Mouse (Mus musculus) mouse embryonic stem cell (cell line): ENCODE measurements around the gene 1700001P01Rik.

Source experiments
- in situ Hi-C, 2 experiments: fragments of 300-500 bp; cut with MboI; formaldehyde crosslinking; loops; 1 replicate in 1 of 2; 3 replicates in 1 of 2; pipeline ENCODE4 v1.14.3; 2019 to 2020; ENCODE audit warnings: low sequenced_read_pairs in 2 of 2, low pct_unique_long_range_greater_than_20kb in 1 of 2, mixed read lengths in 1 of 2; ENCODE audit not compliant: unreplicated experiment in 1 of 2

1700001P01Rik gene

DNA sequence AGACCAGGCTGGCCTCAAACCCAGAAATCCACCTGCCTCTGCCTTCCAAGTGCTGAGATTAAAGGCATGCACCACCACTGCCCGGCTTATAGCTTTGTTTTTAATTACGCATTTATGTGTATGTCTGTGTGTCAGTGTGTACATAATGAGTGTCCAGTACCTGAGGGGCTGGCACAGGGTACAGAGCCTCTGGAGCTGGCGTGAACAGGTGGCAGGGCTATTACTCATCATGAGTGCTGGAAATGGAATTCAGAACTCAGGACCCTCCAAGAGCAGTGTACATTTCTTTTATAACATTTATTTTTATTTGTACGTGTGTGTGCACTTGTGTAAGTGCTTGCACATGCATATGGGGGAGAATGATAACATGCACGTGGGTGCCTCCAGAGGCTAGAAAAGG is 39.1 kb downstream of the 1700001P01Rik start:
- in situ Hi-C loops, result loop anchor here in 1 of 2 experiments (5.0 kb wide), 1 partner anchor 34 kb away; the partner anchor contains the start of genes Pcgf2 and Psmb3

DNA sequence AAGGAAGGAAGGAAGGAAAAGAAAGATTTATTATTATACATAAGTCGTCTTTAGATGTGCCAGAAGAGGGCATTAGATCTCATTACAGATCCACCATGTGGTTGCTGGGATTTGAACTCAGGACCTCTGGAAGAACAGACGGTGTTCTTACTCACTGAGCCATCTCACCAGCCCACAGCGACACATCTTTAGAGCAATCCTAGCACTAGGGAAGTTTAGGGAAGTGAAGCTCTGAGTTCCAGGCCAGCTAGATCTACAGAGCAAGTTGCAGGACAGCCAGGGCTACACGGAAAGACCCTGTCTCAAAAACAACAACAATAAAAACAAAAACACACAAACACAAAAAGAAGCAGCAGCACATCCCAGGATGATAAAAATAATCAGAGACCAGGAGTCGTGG is 40.9 kb downstream of the 1700001P01Rik start:
- in situ Hi-C loops, result loop anchor here in 1 of 2 experiments (5.0 kb wide), 2 partner anchors 33 to 83 kb away; partner anchors contain the start of genes Pcgf2 and Psmb3

DNA sequence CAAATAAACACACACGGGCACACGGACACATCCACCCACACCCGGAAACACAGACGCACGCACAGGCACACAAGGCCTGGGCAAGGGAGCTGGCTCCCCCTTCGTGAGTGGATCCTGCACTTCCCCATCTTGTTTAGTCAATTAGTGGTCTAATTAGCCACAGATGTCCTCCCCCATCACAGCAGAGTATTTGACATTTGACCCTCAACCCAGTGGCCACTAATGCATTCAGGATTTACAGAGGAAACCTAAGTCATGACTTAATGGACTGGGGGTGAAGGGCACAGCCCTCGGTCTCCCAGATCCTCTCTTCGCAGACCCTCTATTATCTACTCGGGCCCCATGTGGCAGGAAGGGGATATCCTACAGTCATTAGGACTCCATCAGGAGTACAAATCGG is 42.0 kb downstream of the 1700001P01Rik start:
- in situ Hi-C loops, result loop anchor here in 1 of 2 experiments (5.0 kb wide), 1 partner anchor 81 kb away; no protein-coding TSS in a partner anchor

DNA sequence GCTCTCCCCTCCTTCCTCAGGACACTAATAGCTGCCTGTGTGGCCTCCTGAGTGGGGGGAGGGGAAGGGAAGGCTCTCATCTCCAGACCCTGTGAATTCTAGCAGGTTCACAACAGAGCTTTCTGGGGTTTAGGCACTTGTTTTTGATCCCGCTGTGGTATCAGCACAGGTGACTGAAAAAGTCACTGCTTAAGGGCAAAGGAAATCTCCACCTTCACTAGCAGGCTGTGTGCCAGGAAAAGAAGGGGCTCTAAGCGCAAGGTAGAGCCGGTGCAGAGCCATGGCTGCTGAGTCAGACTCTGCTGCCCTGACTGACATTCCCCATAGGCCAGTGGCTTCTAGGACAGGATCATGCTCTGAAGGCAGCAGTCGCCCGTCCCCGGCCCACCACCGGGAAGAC is 47.0 kb downstream of the 1700001P01Rik start:
- in situ Hi-C loops, result no loop called here

DNA sequence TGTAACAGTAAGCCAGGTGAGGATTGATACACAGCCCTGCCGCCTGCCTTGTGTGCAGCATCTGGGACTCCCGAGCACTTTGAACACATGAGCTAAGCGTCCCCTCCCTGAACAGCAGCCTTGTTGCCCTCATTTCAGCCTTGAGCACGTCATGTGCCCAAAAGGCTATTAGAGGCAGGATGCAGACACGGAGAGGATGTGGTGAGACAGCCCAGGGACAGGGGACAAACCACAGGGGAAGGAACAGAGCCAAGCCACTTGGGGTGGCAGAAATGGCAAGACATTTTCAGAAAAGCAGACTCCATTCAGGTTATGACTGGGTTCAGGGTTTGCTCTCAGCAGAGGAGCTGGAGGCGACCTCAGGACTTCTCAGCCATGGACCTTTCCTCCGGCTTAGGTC is 47.4 kb downstream of the 1700001P01Rik start:
- in situ Hi-C loops, result no loop called here

DNA sequence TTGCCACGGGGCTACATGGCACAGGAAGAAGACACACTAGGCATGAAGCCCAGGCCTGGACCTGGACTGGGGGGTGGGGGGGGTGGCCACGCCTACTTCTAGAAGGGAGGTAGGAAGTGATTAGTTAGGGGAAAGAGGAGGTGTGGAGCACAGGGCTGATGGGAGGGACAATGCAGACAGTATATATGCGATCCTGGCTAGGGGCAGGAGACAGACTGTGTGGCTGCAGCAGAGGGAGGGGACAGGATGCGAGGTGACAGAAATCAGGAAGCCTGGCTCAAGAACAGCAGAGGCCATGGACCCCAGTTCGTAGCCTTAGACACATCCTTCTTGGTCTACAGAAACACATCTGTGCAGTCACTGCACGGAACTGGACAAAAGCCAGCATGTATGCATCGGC is 52.0 kb downstream of the 1700001P01Rik start:
- in situ Hi-C loops, result no loop called here
